Mouse (Mus musculus): ENCODE results near the gene Themis.

DNA sequence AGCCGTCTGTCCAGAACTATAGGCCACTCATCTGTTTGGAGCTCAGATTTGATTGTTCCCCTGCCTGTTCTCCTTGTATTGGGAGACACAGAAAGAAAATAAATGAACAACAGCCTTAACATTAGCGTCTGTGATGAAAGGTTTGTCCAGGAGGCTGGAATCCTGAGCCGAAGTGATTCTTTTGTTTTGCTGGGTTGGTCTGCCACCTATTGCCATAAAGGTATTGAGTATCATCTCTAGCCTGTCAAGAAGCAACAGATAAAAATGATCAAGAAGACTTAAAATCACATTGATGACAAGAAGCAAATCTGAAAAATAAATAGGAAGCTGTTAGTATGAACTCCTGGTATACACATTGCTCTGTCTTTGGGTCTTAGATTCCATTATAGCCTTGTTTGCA lies 53.7 kb downstream of the Themis start:
- TF ChIP-seq CTCF (IDR thresholded peaks at IDR 0.05; ENCODE audit: borderline replicate concordance, insufficient read depth, low read depth, low read length) (no peak), POLR2A (IDR thresholded peaks at IDR 0.05; ENCODE audit: borderline replicate concordance, insufficient read depth, low read length) (no peak)
